Mouse (Mus musculus) heart, postnatal 0 days (tissue): ENCODE measurements around the gene Fbxo2.

Experiments
- CTCF ChIP-seq: IDR thresholded peaks from 2 replicates; pipeline ENCODE4 v1.5.1; 2016; ENCODE audit warnings: antibody characterized with exemption, control low read depth, low read depth
- EP300 ChIP-seq: IDR thresholded peaks from 2 replicates; pipeline ENCODE4 v1.6.1; 2016; ENCODE audit warnings: antibody characterized with exemption, low read depth

GRCm38 (mm10) chr4:148116657-148117056 lies 43.8 kb upstream of the Fbxo2 start:
- TF ChIP-seq CTCF (no peak), EP300 (no peak)
